Mouse (Mus musculus): Measurements from ENCODE around the gene Tle1.

Tle1 gene

GRCm38 (mm10) chr4:72165765-72166164 is 35.0 kb downstream of the Tle1 start:
- no peak for DNase-seq (ENCODE audit: low spot score)

GRCm38 (mm10) chr4:72162445-72163218 is 38.1 kb downstream of the Tle1 start:
- no peak for DNase-seq (ENCODE audit: low spot score)

- DNase-seq (ENCODE audit: low spot score): no peak
Measured at GRCm38 (mm10) chr4:72160102-72160511, 40.6 kb downstream of the Tle1 start.

GRCm38 (mm10) chr4:72157931-72158371 is 42.8 kb downstream of the Tle1 start:
- DNase-seq (ENCODE audit: low spot score): no peak

- no peak for DNase-seq (ENCODE audit: low spot score)
Measured at GRCm38 (mm10) chr4:72150460-72151131, 50.1 kb downstream of the Tle1 start.

- no peak for DNase-seq (ENCODE audit: low spot score)
Measured at GRCm38 (mm10) chr4:72146003-72146402, 54.7 kb downstream of the Tle1 start.

GRCm38 (mm10) chr4:72144541-72144940 is 56.2 kb downstream of the Tle1 start:
- no peak for DNase-seq (ENCODE audit: low spot score)

- DNase-seq (ENCODE audit: low spot score): no peak
Measured at GRCm38 (mm10) chr4:72140706-72141105, 60.0 kb downstream of the Tle1 start.

- no peak for DNase-seq (ENCODE audit: low spot score)
Measured at GRCm38 (mm10) chr4:72139475-72140120, 61.1 kb downstream of the Tle1 start.

GRCm38 (mm10) chr4:72138264-72139080 is 62.2 kb downstream of the Tle1 start:
- DNase-seq (ENCODE audit: low spot score): no peak

GRCm38 (mm10) chr4:72132646-72133045 is 68.1 kb downstream of the Tle1 start:
- no peak for DNase-seq (ENCODE audit: low spot score)

GRCm38 (mm10) chr4:72127596-72127995 is 73.1 kb downstream of the Tle1 start:
- no peak for DNase-seq (ENCODE audit: low spot score)

- DNase-seq (ENCODE audit: low spot score): no peak
Measured at GRCm38 (mm10) chr4:72124790-72125189, 75.9 kb downstream of the Tle1 start.

- no peak for DNase-seq (ENCODE audit: low spot score)
Measured at GRCm38 (mm10) chr4:72122837-72123236, 77.9 kb downstream of the Tle1 start.

GRCm38 (mm10) chr4:72122343-72122742 is 78.4 kb downstream of the Tle1 start:
- DNase-seq (ENCODE audit: low spot score): no peak

- no peak for DNase-seq (ENCODE audit: low spot score)
Measured at GRCm38 (mm10) chr4:72120050-72120449, 80.7 kb downstream of the Tle1 start.

GRCm38 (mm10) chr4:72105702-72106101 is 95.0 kb downstream of the Tle1 start:
- DNase-seq (ENCODE audit: low spot score): no peak

GRCm38 (mm10) chr4:72104186-72104585 is 96.5 kb downstream of the Tle1 start:
- DNase-seq (ENCODE audit: low spot score): no peak

- no peak for DNase-seq (ENCODE audit: low spot score)
Measured at GRCm38 (mm10) chr4:72087811-72088210, 112.9 kb downstream of the Tle1 start.

GRCm38 (mm10) chr4:72069111-72069534 is 131.6 kb downstream of the Tle1 start:
- no peak for DNase-seq (ENCODE audit: low spot score)

- DNase-seq (ENCODE audit: low spot score): no peak
Measured at GRCm38 (mm10) chr4:72067937-72068336, 132.8 kb downstream of the Tle1 start.
